Mouse (Mus musculus): Measurements from ENCODE around the gene Sebox. TPM values are rescaled to one million over a fixed set of nuclear protein-coding genes. Genes with fewer than 3 reads are reported as not detected.

Gene Sebox
- not detected for total RNA-seq (2022)

- no peak for DNase-seq (ENCODE audit: low spot score in 2 of 2)
Measured at GRCm38 (mm10) chr11:78502909-78503650, at the start of gene Sebox. TSS of gene Sebox (plus strand) at chr11:78503447.

GRCm38 (mm10) chr11:78453675-78454074 is 49.6 kb upstream of the Sebox start:
- peak in 1 of 2 experiments; percentile 18 for DNase-seq (ENCODE audit: low spot score in 2 of 2)

- DNase-seq (ENCODE audit: low spot score in 2 of 2) = no peak
Measured at GRCm38 (mm10) chr11:78454276-78454675, 49.0 kb upstream of the Sebox start.

- DNase-seq (ENCODE audit: low spot score in 2 of 2) = no peak
Measured at GRCm38 (mm10) chr11:78455308-78455707, 47.9 kb upstream of the Sebox start.

- no peak for DNase-seq (ENCODE audit: low spot score in 2 of 2)
Measured at GRCm38 (mm10) chr11:78458740-78459139, 44.5 kb upstream of the Sebox start.

GRCm38 (mm10) chr11:78461894-78462293 is 41.4 kb upstream of the Sebox start:
- no peak for DNase-seq (ENCODE audit: low spot score in 2 of 2)

GRCm38 (mm10) chr11:78462669-78463068 is 40.6 kb upstream of the Sebox start:
- no peak for DNase-seq (ENCODE audit: low spot score in 2 of 2)

GRCm38 (mm10) chr11:78463286-78464036 is 39.8 kb upstream of the Sebox start:
- DNase-seq (ENCODE audit: low spot score in 2 of 2) = no peak

- no peak for DNase-seq (ENCODE audit: low spot score in 2 of 2)
Measured at GRCm38 (mm10) chr11:78465116-78465515, 38.1 kb upstream of the Sebox start.

- DNase-seq (ENCODE audit: low spot score in 2 of 2) = peak; percentile 72 to 77
Measured at GRCm38 (mm10) chr11:78465568-78466180, 37.6 kb upstream of the Sebox start, which contains the start of gene Slc46a1. TSS of gene Slc46a1 (plus strand) at chr11:78465697.

GRCm38 (mm10) chr11:78466242-78466912 is 36.9 kb upstream of the Sebox start:
- no peak for DNase-seq (ENCODE audit: low spot score in 2 of 2)

GRCm38 (mm10) chr11:78467515-78467914 is 35.7 kb upstream of the Sebox start:
- DNase-seq (ENCODE audit: low spot score in 2 of 2) = no peak

- no peak for DNase-seq (ENCODE audit: low spot score in 2 of 2)
Measured at GRCm38 (mm10) chr11:78467932-78468331, 35.3 kb upstream of the Sebox start.

- no peak for DNase-seq (ENCODE audit: low spot score in 2 of 2)
Measured at GRCm38 (mm10) chr11:78471326-78472103, 31.7 kb upstream of the Sebox start.

- DNase-seq (ENCODE audit: low spot score in 2 of 2) = no peak
Measured at GRCm38 (mm10) chr11:78475289-78475688, 28.0 kb upstream of the Sebox start.

GRCm38 (mm10) chr11:78483639-78484038 is 19.6 kb upstream of the Sebox start:
- no peak for DNase-seq (ENCODE audit: low spot score in 2 of 2)

- DNase-seq (ENCODE audit: low spot score in 2 of 2) = peak; percentile 41 to 44
Measured at GRCm38 (mm10) chr11:78488168-78488567, 15.1 kb upstream of the Sebox start.

- DNase-seq (ENCODE audit: low spot score in 2 of 2) = no peak
Measured at GRCm38 (mm10) chr11:78490781-78491241, 12.4 kb upstream of the Sebox start.

- no peak for DNase-seq (ENCODE audit: low spot score in 2 of 2)
Measured at GRCm38 (mm10) chr11:78495904-78496303, 7.3 kb upstream of the Sebox start.

GRCm38 (mm10) chr11:78497071-78497541 is 6.1 kb upstream of the Sebox start:
- DNase-seq (ENCODE audit: low spot score in 2 of 2) = no peak
